Mouse (Mus musculus) forebrain, postnatal 0 days (tissue): ENCODE data around the gene Evl. TPM values are rescaled to one million over a fixed set of nuclear protein-coding genes. Genes with fewer than 3 reads are reported as not detected.

Experiments
- ATAC-seq: fragments of 200-750 bp; cut with Nextera tagmentation; 2 replicates; pipeline ENCODE4 v1.8.0; 2017; ENCODE audit warnings: mild to moderate bottlenecking, moderate library complexity
- DNase-seq: peaks from one replicate; pipeline ENCODE4 v3.0.0-alpha.2; 2015
- H3K27ac ChIP-seq: fragments of 300-500 bp; sonication (generic); 2 replicates; pipeline ENCODE4 v1.5.1; 2014; ENCODE audit warnings: low read depth, mild to moderate bottlenecking, antibody characterized with exemption, low read length, moderate library complexity, mixed read lengths
- H3K27me3 ChIP-seq: fragments of 300-500 bp; sonication (generic); 2 replicates; pipeline ENCODE4 v1.6.1; 2014; ENCODE audit warnings: mild to moderate bottlenecking, low read length, mixed read lengths; ENCODE audit not compliant: insufficient read depth
- H3K36me3 ChIP-seq: fragments of 300-500 bp; sonication (generic); 2 replicates; pipeline ENCODE4 v1.6.1; 2014; ENCODE audit warnings: mild to moderate bottlenecking, moderate library complexity; ENCODE audit not compliant: insufficient read depth
- H3K4me1 ChIP-seq: fragments of 300-500 bp; sonication (generic); 2 replicates; pipeline ENCODE4 v1.6.1; 2014; ENCODE audit warnings: antibody characterized with exemption; ENCODE audit not compliant: insufficient read depth
- H3K4me2 ChIP-seq: fragments of 300-500 bp; sonication (generic); 2 replicates; pipeline ENCODE4 v1.6.1; 2014; ENCODE audit warnings: low read depth, mild to moderate bottlenecking, moderate library complexity
- H3K4me3 ChIP-seq: fragments of 300-500 bp; sonication (generic); 2 replicates; pipeline ENCODE4 v1.5.1; 2014; ENCODE audit warnings: low read depth, low read length, mixed read lengths
- H3K9ac ChIP-seq: fragments of 300-500 bp; sonication (generic); 2 replicates; pipeline ENCODE4 v1.6.1; 2014; ENCODE audit warnings: mild to moderate bottlenecking
- H3K9me3 ChIP-seq: fragments of 300-500 bp; sonication (generic); 2 replicates; pipeline ENCODE4 v1.6.1; 2016; ENCODE audit warnings: low read length
- CTCF ChIP-seq: sonication (generic); IDR thresholded peaks from 2 replicates; pipeline ENCODE4 v1.5.1; 2016; ENCODE audit warnings: antibody characterized with exemption, control low read depth, low read depth
- WGBS: fragments of 180-500 bp; shearing (Covaris S2); extraction: QIAGEN DNeasy Blood & Tissue Kit; methylation state at CpG from one replicate; pipeline ENCODE4 v1.1.7; 2014; 5-methylcytosine and 5-hydroxymethylcytosine counted together
- polyA plus RNA-seq: library from polyadenylated mRNA; unstranded; fragments of >200 nt; fragmentation: Nextera tagmentation; extraction: Ambion mirVana; gene quantifications from 2 replicates; pipeline ENCODE4 v1.2.1, GENCODE M21; 2015
- total RNA-seq: library from RNA; depleted of rRNA; stranded (reverse); fragments of >200 nt; gene quantifications from 2 replicates; pipeline ENCODE4 v1.2.3, GENCODE M21; 2014

Evl gene
- total and polyA plus RNA-seq, 2 experiments from 2014 or later: 183 to 260 TPM

GRCm38 (mm10) chr12:108553079-108553478 lies 1.4 kb upstream of the Evl start:
- ATAC-seq: no peak
- Histone ChIP-seq H3K36me3 (no peaks in the 10 kb centered on the region), H3K9ac (no peak overlapping the region), H3K4me2 (no peak overlapping the region), H3K27me3 (no peaks in the 10 kb centered on the region), H3K4me3 (no peak overlapping the region), H3K27ac (no peak overlapping the region), H3K9me3 (no peaks in the 10 kb centered on the region), H3K4me1 (peaks cover 19% of the 10 kb centered on the region)
- TF ChIP-seq CTCF: no peak
- no peak for DNase-seq
- 42% methylated on average over 6 of the region's 6 CpGs for WGBS

GRCm38 (mm10) chr12:108554861-108555556 lies 489 bp downstream of the Evl start:
- peaks cover 26% of the 10 kb centered on the region for H3K4me1 ChIP-seq
- 7% methylated on average over 47 of the region's 100 CpGs for WGBS

DNA sequence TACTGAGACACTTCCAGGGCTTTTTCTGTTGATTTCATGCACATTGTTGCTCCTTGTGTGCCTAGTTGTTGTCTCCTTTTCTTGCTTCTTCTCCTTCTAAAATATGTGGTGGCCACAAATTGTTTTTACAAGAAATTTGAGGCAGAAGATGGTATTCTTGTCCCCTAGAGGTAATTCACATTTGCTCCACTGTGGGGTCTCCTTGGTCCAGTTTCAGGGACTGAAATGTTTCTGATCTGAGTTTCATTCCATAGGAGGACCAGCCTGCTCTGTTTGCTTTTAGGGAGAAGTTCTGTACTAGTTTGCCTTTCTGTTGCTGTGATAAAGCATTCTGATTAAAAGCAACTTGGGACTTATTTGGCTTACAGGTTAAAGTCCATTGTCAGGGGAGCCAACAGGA lies 3.7 kb downstream of the Evl start:
- no peak overlapping the region for H3K4me3 ChIP-seq
- DNase-seq: no peak
- H3K36me3 ChIP-seq: peaks cover 6% of the 10 kb centered on the region; the same call in 1 of the 2 replicates
- peaks cover 30% of the 10 kb centered on the region for H3K4me1 ChIP-seq
- H3K4me2 ChIP-seq: peak overlapping the region; percentile 7
- H3K9ac ChIP-seq: no peak overlapping the region
- H3K27ac ChIP-seq: no peak overlapping the region
- TF ChIP-seq CTCF: peak; percentile 53; the same call in 1 of the 2 replicates
- no peak for ATAC-seq
- H3K9me3 ChIP-seq: no peaks in the 10 kb centered on the region
- no peaks in the 10 kb centered on the region for H3K27me3 ChIP-seq

More at GRCm38 (mm10) chr12:108554861-108555556, 489 bp downstream of the Evl start:
- TF ChIP-seq CTCF: no peak
- peak overlapping the region; percentile 97 for H3K4me3 ChIP-seq
- peak overlapping the region; percentile 95 for H3K9ac ChIP-seq
- H3K27me3 ChIP-seq: no peaks in the 10 kb centered on the region
- peak; percentile 62 for DNase-seq
- peak overlapping the region; percentile 96 for H3K27ac ChIP-seq
- no peaks in the 10 kb centered on the region for H3K36me3 ChIP-seq
- H3K9me3 ChIP-seq: no peaks in the 10 kb centered on the region
- H3K4me2 ChIP-seq: peak overlapping the region; percentile 66
- ATAC-seq: peak; percentile 76

- Histone ChIP-seq H3K4me3 (no peak overlapping the region), H3K9me3 (no peaks in the 10 kb centered on the region), H3K36me3 (peaks cover 6% of the 10 kb centered on the region; the same call in 1 of the 2 replicates), H3K4me2 (no peak overlapping the region), H3K4me1 (peaks cover 17% of the 10 kb centered on the region), H3K27ac (no peak overlapping the region), H3K9ac (no peak overlapping the region), H3K27me3 (no peaks in the 10 kb centered on the region)
- WGBS: 89% methylated on average over 3 of the region's 3 CpGs
- ATAC-seq (no peak), DNase-seq (peak; percentile 47)
- TF ChIP-seq CTCF: peak; percentile 66
Observed at GRCm38 (mm10) chr12:108563238-108563637, 8.7 kb downstream of the Evl start.

DNA sequence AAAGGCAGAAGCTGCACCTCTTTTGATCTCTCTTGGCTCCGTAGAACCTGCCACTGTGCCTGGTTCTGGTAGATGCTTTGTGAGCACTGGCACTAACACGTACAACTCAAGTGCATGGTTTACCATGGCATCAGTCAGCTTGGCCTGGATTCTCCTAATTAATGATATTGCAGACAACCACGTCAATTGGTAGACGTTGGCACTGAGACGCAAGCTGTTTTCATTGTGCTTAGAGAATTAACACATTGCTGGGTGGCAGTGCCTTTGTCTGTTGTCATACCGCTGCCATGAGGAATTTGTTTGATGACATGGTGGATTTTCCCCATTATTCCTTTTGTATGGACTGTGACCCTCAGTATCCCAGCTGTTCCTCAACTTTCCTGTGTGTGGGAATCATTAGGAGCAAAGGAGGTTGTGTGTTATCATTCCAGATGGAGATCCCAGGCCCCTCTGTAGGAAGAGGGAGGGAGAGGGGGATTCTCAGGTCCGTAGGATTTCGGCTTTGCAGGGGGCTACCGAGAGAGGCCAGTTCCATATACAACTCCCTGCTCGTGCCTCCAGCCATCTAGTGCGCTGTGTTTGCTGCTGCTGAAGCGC lies 10.5 kb downstream of the Evl start:
- no peak for TF ChIP-seq CTCF
- ATAC-seq: peak; percentile 77
- WGBS: 14% methylated on average over 12 of the region's 12 CpGs
- H3K4me1 ChIP-seq: peaks cover 12% of the 10 kb centered on the region; the same call in 1 of the 2 replicates
- no peaks in the 10 kb centered on the region for H3K27me3 ChIP-seq
- H3K9me3 ChIP-seq: no peaks in the 10 kb centered on the region
- H3K27ac ChIP-seq: peak overlapping the region; percentile 42; the same call in 1 of the 2 replicates
- peak overlapping the region; percentile 11; the same call in 1 of the 2 replicates for H3K9ac ChIP-seq
- DNase-seq: peak; percentile 60
- no peak overlapping the region for H3K4me3 ChIP-seq
- H3K4me2 ChIP-seq: peak overlapping the region; percentile 21; the same call in 1 of the 2 replicates
- H3K36me3 ChIP-seq: peaks cover 6% of the 10 kb centered on the region; the same call in 1 of the 2 replicates

DNA sequence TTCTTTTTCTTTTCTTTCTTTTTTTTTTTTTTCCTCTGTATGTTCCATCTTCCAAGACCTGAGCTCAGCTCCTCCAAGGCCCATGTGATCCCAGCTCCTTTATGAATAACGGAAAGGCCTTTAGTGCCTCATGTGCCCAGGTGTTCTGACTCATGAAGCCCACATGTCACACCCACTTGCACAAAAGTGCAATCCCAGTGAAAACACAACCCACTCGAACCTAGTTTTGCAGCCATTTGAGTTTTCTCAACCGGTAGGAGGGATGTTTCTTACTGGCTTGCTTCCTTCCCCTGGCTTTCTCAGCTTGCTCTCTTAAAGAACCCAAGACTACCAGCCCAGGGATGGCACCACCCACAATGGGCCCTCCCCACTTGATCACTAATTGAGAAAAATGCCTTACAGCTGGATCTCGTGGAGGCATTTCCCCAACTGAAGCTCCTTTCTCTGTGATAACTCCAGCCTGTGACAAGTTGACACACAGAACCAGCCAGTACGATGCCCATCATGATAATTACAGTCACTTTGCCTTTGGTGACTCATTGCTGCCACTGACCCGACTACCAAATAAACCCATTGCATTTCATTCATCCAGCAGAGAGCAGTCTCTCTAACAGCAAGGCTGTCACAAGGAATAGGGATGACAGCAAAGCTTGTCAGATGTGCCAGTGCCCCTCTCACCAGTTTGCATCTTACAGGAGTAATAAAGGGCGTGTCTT lies 24.8 kb downstream of the Evl start:
- no peaks in the 10 kb centered on the region for H3K27me3 ChIP-seq
- H3K27ac ChIP-seq: no peak overlapping the region
- H3K9me3 ChIP-seq: no peaks in the 10 kb centered on the region
- 74% methylated on average over 7 of the region's 7 CpGs for WGBS
- H3K4me3 ChIP-seq: no peak overlapping the region
- ATAC-seq: no peak
- H3K4me2 ChIP-seq: no peak overlapping the region
- no peaks in the 10 kb centered on the region for H3K4me1 ChIP-seq
- no peak overlapping the region for H3K9ac ChIP-seq
- no peak for DNase-seq
- no peak for TF ChIP-seq CTCF
- H3K36me3 ChIP-seq: peaks cover 13% of the 10 kb centered on the region; the same call in 1 of the 2 replicates

GRCm38 (mm10) chr12:108583775-108584174 lies 29.3 kb downstream of the Evl start:
- no peak for DNase-seq
- ATAC-seq: no peak
- no peaks in the 10 kb centered on the region for H3K9me3 ChIP-seq
- TF ChIP-seq CTCF: no peak
- no peak overlapping the region for H3K4me3 ChIP-seq
- no peak overlapping the region for H3K27ac ChIP-seq
- H3K36me3 ChIP-seq: no peaks in the 10 kb centered on the region; the same call in 1 of the 2 replicates
- no peak overlapping the region for H3K4me2 ChIP-seq
- no peaks in the 10 kb centered on the region for H3K4me1 ChIP-seq
- WGBS: 64% methylated on average over 1 of the region's 1 CpGs
- no peak overlapping the region for H3K9ac ChIP-seq
- no peaks in the 10 kb centered on the region for H3K27me3 ChIP-seq
